Mouse (Mus musculus) urinary bladder, postnatal 14 days (tissue): ENCODE data around the gene Rrp7a.
A peak's percentile ranks its signal among the peaks of the same experiment; 100 is the strongest.

Source experiments
- DNase-seq: peaks from one replicate; pipeline ENCODE4 v3.0.0; 2021; ENCODE audit warnings: low spot score

Gene Rrp7a

DNA sequence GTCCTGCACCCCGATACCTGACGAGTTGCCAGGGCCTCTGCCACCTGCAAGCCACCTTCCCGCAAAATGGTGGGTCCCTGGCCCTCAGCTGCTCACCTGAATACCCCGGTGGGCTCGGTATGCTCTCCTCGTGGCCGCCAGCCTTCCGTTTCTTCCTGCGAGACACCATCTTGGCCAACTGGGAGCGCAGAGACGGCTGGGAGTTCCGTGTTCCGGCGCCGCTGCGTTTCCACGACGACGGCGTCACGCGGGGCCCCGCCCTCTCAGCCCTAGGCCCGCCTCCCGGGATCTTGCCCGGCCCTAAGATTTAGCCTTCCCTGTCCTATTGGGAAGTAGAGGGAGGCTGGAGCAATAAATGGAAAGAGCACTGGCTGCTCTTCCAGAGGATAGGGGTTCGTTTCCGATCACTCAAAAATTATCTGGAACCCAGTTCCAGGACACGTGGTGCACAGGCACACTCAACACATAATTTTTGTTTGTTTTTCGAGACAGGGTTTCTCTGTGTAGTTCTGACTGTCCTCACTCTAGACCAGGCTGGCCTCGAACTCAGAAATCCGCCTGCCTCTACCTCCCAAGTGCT lies at the start of gene Rrp7a:
Rrp7a (minus strand) TSS at position 236 of the 580 bp plus-strand sequence.
- peak; percentile 93 for DNase-seq

DNA sequence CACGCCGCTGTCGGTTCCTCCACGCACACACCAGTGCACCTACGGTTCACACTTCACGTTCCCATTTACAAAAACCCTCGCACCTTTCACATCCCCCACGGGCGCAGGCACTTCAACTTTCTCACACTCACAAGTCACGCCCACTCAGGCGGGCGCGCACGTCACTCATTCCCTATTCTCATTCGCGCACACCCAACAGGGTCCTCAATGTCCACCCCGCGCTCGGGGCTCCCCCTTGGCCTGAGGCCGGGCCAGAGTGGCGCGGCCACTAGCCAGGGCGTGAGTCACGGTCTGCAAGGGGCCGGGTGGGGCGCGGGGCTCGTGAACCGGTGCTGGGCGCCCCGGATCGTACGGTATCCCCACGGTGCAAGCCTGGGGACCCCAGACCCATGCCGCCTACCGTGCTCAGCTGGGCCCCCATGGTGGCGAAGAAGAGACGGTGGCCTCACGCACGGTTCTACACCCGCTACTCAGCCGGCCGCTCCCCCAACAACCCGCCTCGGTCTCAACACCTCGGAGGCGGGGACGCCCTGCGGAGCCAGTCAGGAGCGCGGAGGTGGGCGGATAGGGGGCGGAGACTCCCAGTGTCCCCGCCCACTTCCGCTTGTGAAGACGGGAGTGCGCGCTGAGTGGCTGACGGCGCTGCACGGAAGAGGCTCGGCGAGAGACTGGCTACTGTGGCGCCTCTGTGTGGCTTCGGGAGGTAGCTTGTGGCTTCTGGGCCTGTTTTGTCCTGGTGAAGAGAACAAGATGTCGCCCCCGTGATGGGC lies 49.3 kb upstream of the Rrp7a start:
- peak; percentile 97 for DNase-seq

DNA sequence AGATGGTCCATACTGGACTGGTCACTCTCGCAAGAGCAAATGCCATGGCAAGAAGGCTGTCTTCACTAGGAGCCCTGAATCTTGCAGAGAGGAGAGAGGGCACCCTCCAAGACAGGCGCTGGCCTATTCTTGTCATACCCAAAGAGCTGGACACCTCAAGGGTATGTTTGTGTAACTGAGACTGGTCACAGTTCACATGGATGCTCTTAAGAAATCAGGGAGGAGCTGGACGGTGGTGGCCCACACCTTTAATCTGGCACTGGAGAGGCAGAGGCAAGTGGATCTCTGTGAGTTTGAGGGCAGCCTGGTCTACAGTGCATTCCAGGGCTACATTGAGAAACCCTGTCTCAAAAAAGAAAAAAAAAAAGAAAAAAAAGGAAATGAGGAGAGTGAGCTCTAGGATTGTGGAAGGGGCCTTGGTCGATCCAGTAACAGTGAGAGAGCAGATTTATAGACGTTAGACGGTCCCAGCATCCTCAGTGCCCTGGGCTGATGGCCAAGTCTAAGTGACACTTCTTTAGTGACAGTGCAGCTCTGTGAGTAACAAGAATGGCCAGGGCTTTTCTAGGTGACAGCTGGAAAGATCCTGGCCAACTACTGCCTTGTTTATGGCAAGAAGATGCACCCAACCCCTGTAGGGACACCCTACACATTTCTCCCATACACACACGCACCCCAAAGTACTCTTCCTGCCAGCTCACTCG lies 48.5 kb upstream of the Rrp7a start:
- DNase-seq, result no peak

DNA sequence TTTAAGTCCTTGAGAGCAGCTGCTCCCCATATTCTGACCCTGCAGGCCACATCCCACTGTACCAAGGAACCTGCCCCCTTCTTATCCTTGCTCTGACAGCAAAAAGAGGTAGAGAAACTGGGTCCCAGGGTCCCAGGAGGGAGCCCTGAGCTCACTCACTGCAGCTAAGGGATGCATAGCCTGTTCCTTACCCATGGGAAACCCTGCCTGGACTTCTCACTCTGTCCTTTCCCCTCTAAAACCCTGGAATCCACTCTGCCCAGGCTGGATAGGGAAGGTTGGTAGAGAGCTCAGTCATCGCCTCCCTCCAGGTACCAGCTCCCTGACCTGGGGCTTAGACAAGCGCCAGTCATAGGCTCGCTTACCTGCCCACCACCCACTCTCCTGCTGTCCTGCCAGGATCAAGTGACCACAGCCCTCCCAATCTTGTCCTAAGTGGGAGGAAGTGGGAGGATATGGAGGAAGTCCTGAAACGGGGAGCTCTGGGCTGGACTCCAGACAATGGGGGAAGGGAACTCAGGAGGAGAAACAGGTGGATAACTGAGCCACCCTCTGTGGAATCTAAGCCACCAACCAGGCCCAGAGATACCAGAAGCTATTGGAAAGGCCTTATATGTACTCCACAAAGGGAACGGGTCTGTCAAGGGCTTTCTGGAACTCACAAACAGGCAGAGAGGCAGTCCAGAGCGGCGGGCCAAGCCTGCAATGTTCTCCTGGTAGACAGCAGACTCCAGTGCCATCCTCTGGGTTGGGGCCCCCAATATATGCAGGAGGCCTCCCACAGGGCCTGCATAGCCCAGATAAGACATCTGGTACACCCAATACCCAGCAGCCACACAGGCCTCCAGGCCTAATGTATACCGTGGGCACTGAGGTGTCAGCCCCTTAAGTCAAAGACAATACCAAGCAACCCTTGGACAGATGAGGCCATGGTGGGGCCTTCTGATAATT lies 47.4 kb upstream of the Rrp7a start:
- no peak for DNase-seq

- no peak for DNase-seq
Observed at GRCm38 (mm10) chr15:83168875-83169771, 46.5 kb upstream of the Rrp7a start.

DNA sequence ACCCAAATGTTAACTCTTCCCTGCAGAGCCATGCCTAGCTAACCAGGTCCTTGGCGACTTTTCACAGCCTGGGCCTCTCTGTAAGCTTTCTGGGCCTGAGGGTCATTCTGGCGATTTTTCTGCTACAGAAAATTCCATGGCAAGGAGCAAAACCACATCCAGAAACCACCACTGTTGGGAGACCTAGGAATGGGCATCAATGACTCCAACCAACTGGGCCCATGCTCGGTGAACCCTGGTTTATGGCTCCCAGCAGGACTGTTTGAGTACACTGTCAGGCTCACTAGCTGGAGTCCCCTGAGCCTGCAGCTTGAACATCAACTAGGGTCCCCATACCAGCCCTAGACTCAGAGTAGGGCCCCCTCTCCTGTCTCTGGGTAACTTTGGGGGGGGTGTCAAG lies 45.7 kb upstream of the Rrp7a start:
- no peak for DNase-seq

GRCm38 (mm10) chr15:83167550-83168065 lies 45.0 kb upstream of the Rrp7a start:
- DNase-seq, result no peak

DNA sequence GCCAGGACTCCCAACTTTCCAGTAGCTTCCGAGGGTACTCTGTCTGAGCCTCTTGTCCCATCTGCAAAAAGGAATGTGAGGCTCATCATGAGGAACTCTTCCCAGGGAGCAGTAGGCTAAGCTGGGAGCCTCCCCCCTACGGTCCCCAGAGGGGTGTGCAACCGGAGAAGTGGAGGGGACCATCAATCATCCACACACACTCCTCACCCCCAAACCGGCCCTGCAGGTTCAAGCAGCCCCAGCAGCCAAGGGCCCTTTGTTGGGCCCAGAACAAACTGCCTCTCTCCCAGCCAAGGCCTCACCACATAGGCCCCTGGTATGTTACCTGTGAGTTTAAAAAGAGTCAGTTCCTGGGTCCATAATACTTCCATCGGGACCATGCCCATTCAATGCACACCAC lies 44.5 kb upstream of the Rrp7a start:
- peak; percentile 84 for DNase-seq

- DNase-seq, result peak; percentile 73
Observed at GRCm38 (mm10) chr15:83166642-83167041, 44.0 kb upstream of the Rrp7a start.

DNA sequence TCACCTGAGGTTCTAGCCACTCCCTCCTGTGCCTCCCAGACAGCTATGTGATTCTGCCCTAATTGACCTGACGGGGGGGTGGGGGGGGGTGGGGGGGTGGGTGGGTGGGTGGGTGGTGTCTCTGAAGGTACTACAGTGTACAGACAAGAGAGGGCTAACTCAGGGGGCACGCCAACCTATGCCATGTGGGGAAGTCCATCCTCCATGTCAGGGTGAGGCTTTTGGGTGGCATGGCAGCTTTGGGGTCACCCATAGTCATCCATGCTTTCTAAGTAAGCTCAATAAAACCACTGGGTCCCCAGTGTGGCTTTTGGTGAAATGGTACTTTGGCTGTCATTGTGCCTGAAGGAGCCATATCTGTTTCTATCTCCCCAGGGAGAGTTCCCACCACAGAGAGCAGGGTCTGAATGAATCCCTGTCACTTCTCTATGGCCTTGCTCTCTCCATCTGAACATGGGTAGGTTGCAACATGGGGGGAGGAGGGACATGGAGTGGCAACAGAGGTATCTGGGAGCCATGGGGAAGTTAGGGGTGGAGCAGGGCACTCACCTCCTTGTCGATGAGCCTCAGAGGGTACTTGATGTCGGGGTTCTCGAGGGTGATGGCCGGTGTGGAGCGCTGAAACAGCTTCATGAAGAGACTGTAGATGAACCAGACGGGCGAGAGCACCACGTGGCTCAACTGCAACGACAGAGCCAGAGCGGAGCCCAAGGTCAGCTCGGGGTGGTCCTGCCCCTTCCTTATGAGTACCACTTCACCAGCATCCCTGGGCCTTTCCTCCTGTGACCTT lies 43.1 kb upstream of the Rrp7a start:
- no peak for DNase-seq

DNA sequence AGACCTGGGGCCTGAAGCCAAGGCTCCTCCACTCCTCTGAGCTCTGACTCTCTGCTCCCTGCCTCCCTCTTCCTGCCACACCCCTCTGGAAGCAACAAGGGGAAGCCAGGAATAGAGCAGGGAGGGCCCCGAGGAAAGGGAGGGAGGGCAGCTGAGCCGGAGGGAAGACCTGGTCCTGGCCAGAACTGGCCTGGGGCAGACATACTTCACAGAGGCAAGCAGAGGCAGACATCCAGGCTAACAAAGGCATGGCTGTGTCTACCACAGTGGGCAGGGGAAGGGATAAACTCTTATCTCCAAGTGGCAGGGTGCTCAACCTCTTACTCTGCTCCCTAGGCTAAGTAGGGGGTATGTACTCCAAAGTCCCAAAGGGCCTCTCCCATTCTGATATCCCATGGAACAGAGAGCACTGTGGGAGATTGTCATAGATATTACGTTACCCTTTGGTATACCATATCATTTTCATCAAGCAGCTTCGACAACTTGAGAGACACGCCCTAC lies 42.4 kb upstream of the Rrp7a start:
- DNase-seq, result peak; percentile 62

GRCm38 (mm10) chr15:83162818-83163485 lies 40.4 kb upstream of the Rrp7a start:
- DNase-seq, result no peak

GRCm38 (mm10) chr15:83162001-83162400 lies 39.4 kb upstream of the Rrp7a start:
- DNase-seq, result no peak

DNA sequence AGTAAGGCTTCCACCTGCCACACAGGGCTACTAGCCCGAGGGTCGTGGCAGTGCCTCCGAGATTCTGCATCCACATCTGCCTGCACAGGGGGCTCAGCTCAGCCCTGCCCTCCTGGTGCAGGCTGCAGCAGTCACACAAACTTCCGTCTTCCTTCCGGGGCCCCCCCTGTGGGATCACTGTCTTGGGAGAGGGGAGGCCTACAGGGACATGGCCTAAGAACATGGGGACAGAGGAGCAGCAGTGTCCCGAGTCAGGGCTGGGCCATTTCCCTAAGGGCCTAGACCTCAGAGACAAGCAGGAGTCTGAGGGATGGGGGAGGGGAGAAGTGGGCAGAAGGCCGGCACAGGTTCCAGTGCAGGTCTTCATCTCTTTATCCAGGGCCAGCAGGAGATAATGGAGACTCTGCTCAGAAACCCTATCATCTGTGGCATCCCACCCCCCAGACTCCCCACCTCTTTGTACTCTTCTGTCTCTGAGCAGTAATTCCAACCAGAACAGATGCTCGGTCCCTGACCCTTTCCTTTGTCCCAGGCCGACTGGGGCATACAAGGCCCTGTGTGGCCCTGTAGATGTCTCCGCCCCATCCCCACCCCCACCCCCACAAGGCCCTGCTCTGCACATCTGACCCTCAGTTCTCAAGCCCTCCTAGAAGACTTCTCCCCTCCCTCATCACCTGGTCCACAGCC lies 38.6 kb upstream of the Rrp7a start:
- no peak for DNase-seq

GRCm38 (mm10) chr15:83160561-83160960 lies 38.0 kb upstream of the Rrp7a start:
- no peak for DNase-seq

DNA sequence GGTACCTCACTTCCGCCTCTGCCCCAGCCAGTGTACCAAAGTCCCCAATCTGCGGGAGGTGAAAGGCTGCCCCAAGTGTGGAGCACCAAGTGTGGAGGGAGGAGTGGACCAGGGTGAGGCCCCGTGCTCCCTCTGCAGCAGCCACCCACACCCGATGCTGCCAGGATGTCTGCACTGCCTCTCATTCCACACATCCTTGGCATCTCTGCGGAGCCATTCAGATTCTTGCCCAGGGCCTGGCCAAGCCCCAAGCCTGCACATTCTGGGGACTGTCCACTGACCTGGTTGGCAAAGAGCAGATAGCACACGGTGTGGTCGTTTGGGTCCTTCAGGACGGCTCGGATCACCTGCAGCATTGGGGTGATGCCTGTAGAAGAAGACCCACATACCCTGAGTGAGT lies 37.2 kb upstream of the Rrp7a start:
- DNase-seq, result no peak

DNA sequence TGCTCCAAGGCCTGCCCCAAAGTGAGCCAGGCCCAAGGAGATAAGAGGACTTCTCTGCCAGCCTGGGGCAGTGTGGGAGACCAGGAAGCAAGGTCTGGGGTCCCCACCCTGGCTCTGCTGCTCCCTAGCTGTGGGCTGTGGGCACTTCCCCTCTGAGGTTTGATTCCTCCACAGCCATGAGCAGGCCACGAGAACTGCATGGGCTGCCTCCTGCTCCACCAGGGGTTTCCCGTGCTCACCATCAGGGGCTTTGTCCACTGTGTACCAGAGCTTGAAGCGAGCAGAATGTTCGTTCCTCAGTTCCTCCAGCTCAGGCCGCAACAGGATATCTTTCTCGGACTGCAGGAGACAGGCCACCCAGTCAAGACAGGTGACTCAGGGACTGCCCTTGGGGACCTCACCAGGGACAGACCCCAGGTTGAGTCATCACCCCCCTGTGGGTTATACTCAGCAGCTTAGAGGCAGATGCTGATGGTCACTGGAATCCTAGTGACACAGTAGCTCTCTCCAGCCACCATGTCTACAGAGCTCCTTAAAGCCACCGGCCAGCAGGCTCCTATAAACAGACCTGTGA lies 36.1 kb upstream of the Rrp7a start:
- DNase-seq, result no peak

DNA sequence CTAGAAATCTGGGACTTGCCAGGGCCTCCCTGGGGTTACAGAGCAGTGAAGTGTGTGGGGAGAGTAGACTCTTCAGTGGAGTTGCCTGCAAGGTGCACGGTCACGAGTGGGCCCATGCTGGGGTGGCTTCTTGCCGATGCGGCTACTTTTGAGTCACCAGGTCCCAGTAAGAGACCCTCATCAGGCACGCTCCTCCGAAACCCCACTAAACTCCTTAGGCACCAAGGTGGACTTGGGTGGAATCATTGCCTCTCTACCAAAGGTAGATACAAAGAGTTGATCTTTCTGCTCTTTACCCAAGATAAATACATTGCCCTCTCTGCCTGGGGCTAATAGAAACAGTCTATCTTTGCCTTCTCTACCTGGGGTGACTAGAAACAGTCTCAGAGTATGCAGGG lies 35.1 kb upstream of the Rrp7a start:
- DNase-seq, result no peak
